Mouse (Mus musculus): Measurements from ENCODE around the gene Thnsl2.

- TF ChIP-seq POLR2A (IDR thresholded peaks at IDR 0.05; ENCODE audit: extremely low read depth, insufficient read depth, low read length) (no peak), CTCF (IDR thresholded peaks at IDR 0.05; ENCODE audit: low read depth, low read length) (no peak)
These were observed 4.1 kb upstream of the Thnsl2 start for GRCm38 (mm10) chr6:71148336-71148735.

Measured in liver, adult 2 months (tissue).